Mouse (Mus musculus): Measurements from ENCODE around the gene Elf2.

GRCm38 (mm10) chr3:51323006-51323405 lies 17.5 kb downstream of the Elf2 start:
- TF ChIP-seq POLR2A (IDR thresholded peaks at IDR 0.05; ENCODE audit: low read depth, low read length) = no peak
- no peak for TF ChIP-seq CTCF (IDR thresholded peaks at IDR 0.05; ENCODE audit: extremely low read depth, insufficient read length, insufficient replicate concordance, low read depth, low read length)
